Mouse (Mus musculus) heart, embryonic 12.5 days (tissue): ENCODE data around the gene Ctdsp2. TPM values are rescaled to one million over a fixed set of nuclear protein-coding genes. Genes with fewer than 3 reads are reported as not detected.

Experiments
- ATAC-seq: fragments of 200-750 bp; cut with Nextera tagmentation; 2 replicates; pipeline ENCODE4 v1.8.0; 2017; ENCODE audit warnings: moderate TSS enrichment, moderate library complexity; ENCODE audit not compliant: insufficient number of reproducible peaks, low FRiP score
- H3K27ac ChIP-seq: fragments of 300-500 bp; sonication (generic); 2 replicates; pipeline ENCODE4 v1.5.1; 2016; ENCODE audit warnings: mild to moderate bottlenecking, moderate library complexity; ENCODE audit not compliant: poor library complexity, severe bottlenecking
- H3K27me3 ChIP-seq: fragments of 300-500 bp; sonication (generic); replicated peaks from 2 replicates; pipeline ENCODE4 v1.6.1; 2016; ENCODE audit warnings: mild to moderate bottlenecking, moderate library complexity
- H3K36me3 ChIP-seq: fragments of 300-500 bp; sonication (generic); 2 replicates; pipeline ENCODE4 v1.6.1; 2016; ENCODE audit warnings: mild to moderate bottlenecking, moderate library complexity
- H3K4me1 ChIP-seq: fragments of 300-500 bp; sonication (generic); replicated peaks from 2 replicates; pipeline ENCODE4 v1.6.1; 2016; ENCODE audit warnings: mild to moderate bottlenecking
- H3K4me2 ChIP-seq: fragments of 300-500 bp; sonication (generic); 2 replicates; pipeline ENCODE4 v1.6.1; 2016; ENCODE audit warnings: mild to moderate bottlenecking, moderate library complexity
- H3K4me3 ChIP-seq: fragments of 300-500 bp; sonication (generic); 2 replicates; pipeline ENCODE4 v1.5.1; 2016; ENCODE audit warnings: mild to moderate bottlenecking
- H3K9ac ChIP-seq: fragments of 300-500 bp; sonication (generic); 2 replicates; pipeline ENCODE4 v1.6.1; 2016; ENCODE audit warnings: mild to moderate bottlenecking, moderate library complexity
- H3K9me3 ChIP-seq: fragments of 300-500 bp; sonication (generic); replicated peaks from 2 replicates; pipeline ENCODE4 v1.6.1; 2016; ENCODE audit warnings: mild to moderate bottlenecking, moderate library complexity
- WGBS: fragments of 180-500 bp; shearing (Covaris S2); methylation state at CpG from one replicate; pipeline ENCODE4 v1.1.7; 2016; 5-methylcytosine and 5-hydroxymethylcytosine counted together
- polyA plus RNA-seq: library from polyadenylated mRNA; unstranded; fragments of >200 nt; fragmentation: Nextera tagmentation; extraction: Ambion mirVana; gene quantifications from 2 replicates; pipeline ENCODE4 v1.2.1, GENCODE M21; 2016

The Ctdsp2 gene
- polyA plus RNA-seq, 1 experiment from 2014 or later, result 54.0 TPM

DNA sequence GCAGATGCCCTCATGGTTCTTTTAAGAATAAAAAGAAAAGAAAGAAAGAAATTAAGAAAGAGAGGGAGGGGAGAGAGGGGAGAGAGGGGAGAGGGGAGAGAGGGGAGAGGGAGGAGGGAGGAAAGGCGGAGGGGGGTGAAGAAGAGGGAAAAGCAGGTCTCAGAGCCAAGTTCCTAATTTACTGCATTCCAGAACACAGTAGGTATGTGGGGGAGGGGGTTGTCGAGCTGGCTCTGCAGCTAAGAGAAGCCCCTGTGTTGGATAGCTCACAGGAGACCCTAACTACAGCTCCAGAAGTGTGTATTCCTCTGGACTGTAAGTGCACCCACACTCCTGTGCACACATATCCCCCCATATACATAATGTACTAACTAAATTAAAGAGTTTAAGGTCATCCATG lies 38.6 kb downstream of the Ctdsp2 start:
- no peak overlapping the region for H3K9ac ChIP-seq
- 22% methylated on average over 2 of the region's 2 CpGs for WGBS
- H3K27me3 ChIP-seq, result no peaks in the 10 kb centered on the region
- ATAC-seq, result no peak
- no peaks in the 10 kb centered on the region for H3K4me1 ChIP-seq
- no peaks in the 10 kb centered on the region for H3K9me3 ChIP-seq
- H3K36me3 ChIP-seq, result peaks cover 24% of the 10 kb centered on the region; the same call in 1 of the 2 replicates
- no peak overlapping the region for H3K4me2 ChIP-seq
- H3K4me3 ChIP-seq, result no peak overlapping the region
- H3K27ac ChIP-seq, result no peak overlapping the region

DNA sequence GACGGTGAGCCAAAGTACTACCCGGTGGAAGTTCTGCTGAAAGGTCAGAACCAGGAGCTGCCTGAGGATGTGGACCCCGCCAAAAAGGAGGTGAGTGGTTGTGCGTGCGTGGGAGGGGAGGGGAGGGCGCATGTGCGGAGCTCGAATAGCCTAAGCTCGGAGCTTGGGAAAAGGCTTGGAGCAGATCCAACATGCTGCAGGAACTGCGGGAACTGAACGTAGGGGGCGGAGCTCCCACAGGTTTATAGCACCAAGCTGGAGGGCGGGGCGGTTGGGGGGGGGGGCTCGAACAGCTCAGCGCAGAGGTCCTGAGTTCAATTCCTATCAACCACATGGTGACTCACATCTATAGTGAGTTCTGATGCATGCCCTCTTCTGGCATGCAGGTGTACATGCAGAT lies 39.9 kb downstream of the Ctdsp2 start:
- no peaks in the 10 kb centered on the region for H3K9me3 ChIP-seq
- no peak for ATAC-seq
- WGBS, result 74% methylated on average over 16 of the region's 16 CpGs

GRCm38 (mm10) chr10:127030336-127031296 lies 52.1 kb downstream of the Ctdsp2 start, which contains the start of gene Tsfm:
Gene Tsfm (minus strand): TSS chr10:127030840.
- peaks cover 33% of the 10 kb centered on the region for H3K36me3 ChIP-seq
- H3K9me3 ChIP-seq, result no peaks in the 10 kb centered on the region
- H3K4me3 ChIP-seq, result peak within 1 kb of the TSS; percentile 85
- H3K9ac ChIP-seq, result peak within 1 kb of the TSS; percentile 87
- no peaks in the 10 kb centered on the region for H3K27me3 ChIP-seq
- ATAC-seq, result peak; percentile 87
- H3K4me1 ChIP-seq, result peaks cover 10% of the 10 kb centered on the region; the same call in 1 of the 2 replicates
- H3K4me2 ChIP-seq, result peak within 1 kb of the TSS; percentile 83
- WGBS, result 5% methylated on average over 56 of the region's 56 CpGs
- peak within 1 kb of the TSS; percentile 68 for H3K27ac ChIP-seq

More for the DNA sequence above, 39.9 kb downstream of the Ctdsp2 start:
- peaks cover 32% of the 10 kb centered on the region for H3K36me3 ChIP-seq
- no peak overlapping the region for H3K27ac ChIP-seq
- no peaks in the 10 kb centered on the region for H3K27me3 ChIP-seq
- H3K4me3 ChIP-seq, result no peak overlapping the region
- no peak overlapping the region for H3K9ac ChIP-seq
- H3K4me2 ChIP-seq, result no peak overlapping the region
- H3K4me1 ChIP-seq, result no peaks in the 10 kb centered on the region

DNA sequence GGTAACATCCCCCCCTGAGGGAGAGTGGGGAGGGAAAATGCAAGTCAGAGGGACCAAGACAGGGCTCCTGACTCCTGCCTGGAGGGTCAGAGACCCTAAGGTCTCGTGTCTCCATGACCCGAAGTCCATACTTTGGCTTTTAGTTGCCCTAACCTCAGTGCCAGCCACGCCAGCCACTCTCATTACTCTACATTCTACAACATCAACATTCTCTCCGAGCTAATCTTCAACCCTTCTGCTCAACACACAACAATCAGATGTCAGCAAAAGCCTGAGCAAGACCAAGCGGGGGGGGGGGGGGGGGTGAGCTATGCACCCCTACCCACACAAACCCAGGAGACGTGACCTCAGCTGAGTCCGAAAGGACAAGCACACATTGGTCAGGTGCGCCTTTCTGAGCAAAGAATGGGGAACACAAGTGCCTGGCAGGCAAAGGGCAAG lies 54.8 kb downstream of the Ctdsp2 start:
- peaks cover 10% of the 10 kb centered on the region; the same call in 1 of the 2 replicates for H3K4me1 ChIP-seq
- H3K4me3 ChIP-seq, result no peak overlapping the region
- H3K27me3 ChIP-seq, result peaks cover 9% of the 10 kb centered on the region
- H3K9ac ChIP-seq, result no peak overlapping the region
- no peak overlapping the region for H3K4me2 ChIP-seq
- no peaks in the 10 kb centered on the region for H3K9me3 ChIP-seq
- 82% methylated on average over 8 of the region's 8 CpGs for WGBS
- no peak overlapping the region for H3K27ac ChIP-seq
- H3K36me3 ChIP-seq, result peaks cover 7% of the 10 kb centered on the region
- ATAC-seq, result no peak

DNA sequence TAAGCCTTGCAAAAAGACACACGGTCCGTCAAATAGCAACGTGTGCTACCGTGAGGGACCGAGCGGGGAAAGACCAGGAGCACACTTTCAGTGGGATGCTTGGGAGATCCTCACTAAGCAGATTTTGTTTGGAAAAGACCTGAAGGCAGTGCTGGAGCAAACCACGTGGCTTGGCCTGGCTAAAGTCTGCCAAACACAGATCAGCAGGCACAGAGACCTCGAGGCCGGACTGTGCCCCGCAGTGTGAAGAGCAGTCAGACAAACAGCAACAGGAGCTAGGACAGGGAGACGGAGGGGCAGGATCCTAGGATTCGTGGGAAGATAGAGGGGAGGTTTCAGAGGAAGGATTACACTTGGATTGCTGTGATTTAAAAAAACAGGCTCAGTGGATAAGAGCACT lies 57.8 kb downstream of the Ctdsp2 start:
- no peak overlapping the region for H3K4me2 ChIP-seq
- no peak overlapping the region for H3K9ac ChIP-seq
- H3K4me1 ChIP-seq, result no peaks in the 10 kb centered on the region; the same call in 1 of the 2 replicates
- no peak overlapping the region for H3K4me3 ChIP-seq
- no peaks in the 10 kb centered on the region for H3K9me3 ChIP-seq
- H3K27me3 ChIP-seq, result peaks cover 18% of the 10 kb centered on the region
- no peaks in the 10 kb centered on the region for H3K36me3 ChIP-seq
- 78% methylated on average over 12 of the region's 12 CpGs for WGBS
- ATAC-seq, result no peak
- no peak overlapping the region for H3K27ac ChIP-seq

GRCm38 (mm10) chr10:127037641-127038040 lies 59.1 kb downstream of the Ctdsp2 start:
- H3K4me3 ChIP-seq, result no peak overlapping the region
- H3K4me1 ChIP-seq, result peaks cover 3% of the 10 kb centered on the region
- peaks cover 18% of the 10 kb centered on the region for H3K27me3 ChIP-seq
- no peak overlapping the region for H3K4me2 ChIP-seq
- H3K36me3 ChIP-seq, result no peaks in the 10 kb centered on the region
- H3K9me3 ChIP-seq, result no peaks in the 10 kb centered on the region
- WGBS, result 73% methylated on average over 12 of the region's 12 CpGs
- ATAC-seq, result no peak
- no peak overlapping the region for H3K9ac ChIP-seq
- H3K27ac ChIP-seq, result no peak overlapping the region

DNA sequence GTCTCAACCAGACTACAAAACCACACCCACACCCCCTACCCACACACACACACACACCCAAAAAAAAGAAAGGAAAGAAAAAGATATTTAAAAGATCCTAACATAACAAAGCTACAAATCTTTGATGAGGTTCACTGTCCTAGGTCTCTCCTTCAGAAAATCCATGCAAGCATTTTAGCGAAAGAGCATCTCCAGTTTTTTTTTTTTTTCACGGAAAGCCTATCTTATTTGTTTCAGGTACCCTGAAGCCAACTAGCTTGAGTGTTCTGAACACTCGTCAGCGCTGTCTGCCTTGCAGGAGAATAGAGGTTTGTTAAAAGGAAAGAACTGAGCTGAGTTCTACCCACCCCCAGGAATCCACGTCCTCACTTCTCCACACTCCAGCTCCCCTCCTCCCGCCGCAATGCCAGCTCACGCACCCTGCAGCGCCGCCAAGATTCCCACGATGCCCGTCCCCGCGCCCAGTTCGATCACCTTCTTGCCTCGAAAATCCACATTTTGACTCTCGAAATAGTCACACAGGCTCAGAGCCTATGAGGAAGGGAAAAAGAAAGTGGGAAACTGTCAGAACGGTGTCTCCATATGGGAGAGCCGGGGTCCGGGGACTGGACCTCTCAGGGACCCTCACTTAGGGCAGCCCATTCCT lies 62.2 kb downstream of the Ctdsp2 start:
- no peak overlapping the region for H3K27ac ChIP-seq

DNA sequence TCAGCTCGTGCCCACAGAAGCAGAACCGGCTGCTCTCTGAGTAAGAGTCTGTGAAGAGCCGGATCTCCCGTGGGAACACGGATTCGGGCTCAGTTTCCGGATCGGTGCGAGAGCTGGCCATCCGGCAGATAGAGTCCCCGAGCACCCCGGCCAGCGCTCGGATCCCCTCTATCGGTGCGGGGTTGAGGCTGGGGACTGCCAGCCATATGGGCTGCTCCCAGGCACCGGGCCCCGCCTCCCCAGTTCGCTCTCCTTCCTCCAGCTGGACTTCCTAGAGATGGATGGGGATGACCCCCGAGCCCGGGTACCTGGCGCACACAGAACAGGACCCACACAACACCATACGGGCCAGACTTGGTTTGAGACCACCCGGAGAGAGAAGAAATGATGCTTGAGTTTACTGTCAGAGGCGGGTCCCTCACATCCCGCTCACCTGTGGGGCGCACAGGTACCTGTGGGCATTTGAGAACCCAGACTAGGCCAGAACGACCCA lies 62.8 kb downstream of the Ctdsp2 start, which contains the start of the genes Mettl1 and Eef1akmt3:
TSS of gene Mettl1 (plus strand) at position 141 of the 493 bp plus-strand sequence.
TSS of gene Eef1akmt3 (minus strand) at position 240 of the 493 bp plus-strand sequence.
- WGBS, result under 1% methylated on average over 28 of the region's 28 CpGs
- peak within 1 kb of the TSS; percentile 78 for H3K4me3 ChIP-seq
- peak within 1 kb of the TSS; percentile 77 for H3K9ac ChIP-seq
- H3K4me2 ChIP-seq, result peak within 1 kb of the TSS; percentile 98
- peaks cover 22% of the 10 kb centered on the region for H3K36me3 ChIP-seq
- peaks cover 15% of the 10 kb centered on the region for H3K27me3 ChIP-seq
- no peaks in the 10 kb centered on the region for H3K9me3 ChIP-seq
- H3K4me1 ChIP-seq, result peaks cover 5% of the 10 kb centered on the region
- ATAC-seq, result peak; percentile 58
- H3K27ac ChIP-seq, result no peak within 1 kb of the TSS

More for the DNA sequence above, 62.2 kb downstream of the Ctdsp2 start:
- Histone ChIP-seq H3K4me3 (peak overlapping the region; percentile 78), H3K9me3 (no peaks in the 10 kb centered on the region), H3K36me3 (peaks cover 18% of the 10 kb centered on the region), H3K27me3 (peaks cover 18% of the 10 kb centered on the region), H3K4me2 (peak overlapping the region; percentile 98), H3K9ac (peak overlapping the region; percentile 77), H3K4me1 (peaks cover 5% of the 10 kb centered on the region)
- no peak for ATAC-seq
- 2% methylated on average over 20 of the region's 20 CpGs for WGBS

- Histone ChIP-seq H3K4me2 (peak overlapping the region; percentile 98), H3K27me3 (peaks cover 15% of the 10 kb centered on the region), H3K36me3 (peaks cover 22% of the 10 kb centered on the region), H3K4me1 (peaks cover 5% of the 10 kb centered on the region), H3K4me3 (peak overlapping the region; percentile 78), H3K9ac (peak overlapping the region; percentile 77), H3K9me3 (no peaks in the 10 kb centered on the region), H3K27ac (no peak overlapping the region)
- ATAC-seq, result peak; percentile 88
- WGBS, result under 1% methylated on average over 44 of the region's 44 CpGs
These were observed 63.3 kb downstream of the Ctdsp2 start for GRCm38 (mm10) chr10:127041774-127042338.

GRCm38 (mm10) chr10:127042468-127043115 lies 64.1 kb downstream of the Ctdsp2 start:
- no peaks in the 10 kb centered on the region for H3K9me3 ChIP-seq
- peaks cover 19% of the 10 kb centered on the region for H3K27me3 ChIP-seq
- peak overlapping the region; percentile 98 for H3K4me2 ChIP-seq
- H3K27ac ChIP-seq, result no peak overlapping the region
- H3K4me1 ChIP-seq, result peaks cover 5% of the 10 kb centered on the region
- 21% methylated on average over 5 of the region's 5 CpGs for whole genome bisulfite sequencing
- peak overlapping the region; percentile 77 for H3K9ac ChIP-seq
- ATAC-seq, result no peak
- peak overlapping the region; percentile 78 for H3K4me3 ChIP-seq
- H3K36me3 ChIP-seq, result peaks cover 22% of the 10 kb centered on the region
